Mouse (Mus musculus): ENCODE measurements around the gene Nckap5. TPM values are rescaled to one million over a fixed set of nuclear protein-coding genes. Genes with fewer than 3 reads are reported as not detected.

The Nckap5 gene
- total and polyA plus RNA-seq, 2 experiments: 0.37 to 0.70 TPM

DNA sequence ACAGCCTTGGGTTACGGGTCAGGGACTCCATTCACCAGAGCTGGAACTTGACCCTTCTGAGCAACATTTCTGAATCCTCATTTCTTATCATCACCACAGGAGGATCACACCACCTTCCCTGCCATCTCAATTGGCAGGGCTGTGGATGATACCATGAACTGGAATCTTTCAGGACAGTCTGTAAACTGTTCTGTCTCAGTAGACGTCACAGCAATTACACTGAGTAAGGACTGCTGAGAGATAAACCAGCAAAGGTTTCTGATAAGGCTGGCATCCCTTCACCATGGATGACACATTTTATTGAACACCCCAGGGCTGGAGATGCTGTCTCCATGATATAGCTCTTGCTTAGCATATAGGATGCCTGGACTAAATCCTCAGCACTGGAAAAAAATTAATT is 178.5 kb downstream of the Nckap5 start:
- TF ChIP-seq POLR2A (IDR thresholded peaks at IDR 0.05; ENCODE audit: extremely low read depth, insufficient read depth, low read length) (no peak), CTCF (IDR thresholded peaks at IDR 0.05; ENCODE audit: low read depth, low read length) (no peak)

DNA sequence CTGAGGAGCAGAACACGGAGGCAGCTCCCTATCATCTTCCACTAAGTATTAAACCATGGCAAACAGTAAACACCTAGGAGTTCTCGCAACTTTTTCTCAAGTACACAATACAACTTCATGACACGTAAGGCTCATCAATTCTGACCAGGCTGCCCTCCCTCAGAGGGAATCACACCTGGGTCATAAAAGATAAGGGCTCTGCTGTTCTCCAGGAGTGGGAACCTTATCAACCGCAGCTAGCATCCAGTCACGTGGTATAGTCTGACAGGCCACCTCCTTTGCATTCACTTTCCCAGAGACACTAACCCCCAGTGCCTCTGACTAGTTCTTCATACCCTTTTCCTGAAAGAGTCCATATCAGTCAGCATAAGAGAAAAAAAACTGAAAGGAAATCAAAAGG is 179.8 kb downstream of the Nckap5 start:
- WGBS: 60% methylated on average over 5 of the region's 5 CpGs
- no peak for DNase-seq (ENCODE audit: extremely low read depth, low read depth, low spot score)
- Histone ChIP-seq H3K9ac (ENCODE audit: low read depth, low read length) (no peak overlapping the region), H3K79me2 (ENCODE audit: control insufficient read depth, insufficient read depth, low read length) (no peaks in the 10 kb centered on the region), H3K27me3 (ENCODE audit: control insufficient read depth, insufficient read depth, low read length) (no peaks in the 10 kb centered on the region), H3K4me1 (ENCODE audit: control insufficient read depth, insufficient read depth, low read length) (no peaks in the 10 kb centered on the region), H3K27ac (replicated peaks; ENCODE audit: insufficient read depth, low read depth, low read length) (no peak overlapping the region), H3K4me3 (ENCODE audit: insufficient read depth, low read depth, low read length) (no peak overlapping the region), H3K36me3 (ENCODE audit: control insufficient read depth, insufficient read depth, low read length) (no peaks in the 10 kb centered on the region)
- TF ChIP-seq POLR2A (IDR thresholded peaks at IDR 0.05; ENCODE audit: extremely low read depth, insufficient read depth, low read length) (no peak), CTCF (IDR thresholded peaks at IDR 0.05; ENCODE audit: low read depth, low read length) (no peak)

More for the DNA sequence above, 178.5 kb downstream of the Nckap5 start:
- H3K79me2 ChIP-seq (ENCODE audit: control insufficient read depth, insufficient read depth, low read length): no peaks in the 10 kb centered on the region
- no peaks in the 10 kb centered on the region for H3K36me3 ChIP-seq (ENCODE audit: control insufficient read depth, insufficient read depth, low read length)
- WGBS: 81% methylated on average over 2 of the region's 2 CpGs
- no peaks in the 10 kb centered on the region for H3K4me1 ChIP-seq (ENCODE audit: control insufficient read depth, insufficient read depth, low read length)
- H3K27me3 ChIP-seq (ENCODE audit: control insufficient read depth, insufficient read depth, low read length): no peaks in the 10 kb centered on the region
- H3K27ac ChIP-seq (replicated peaks; ENCODE audit: insufficient read depth, low read depth, low read length): no peak overlapping the region
- H3K9ac ChIP-seq (ENCODE audit: low read depth, low read length): no peak overlapping the region
- H3K4me3 ChIP-seq (ENCODE audit: insufficient read depth, low read depth, low read length): no peak overlapping the region
- DNase-seq (ENCODE audit: extremely low read depth, low read depth, low spot score): no peak

DNA sequence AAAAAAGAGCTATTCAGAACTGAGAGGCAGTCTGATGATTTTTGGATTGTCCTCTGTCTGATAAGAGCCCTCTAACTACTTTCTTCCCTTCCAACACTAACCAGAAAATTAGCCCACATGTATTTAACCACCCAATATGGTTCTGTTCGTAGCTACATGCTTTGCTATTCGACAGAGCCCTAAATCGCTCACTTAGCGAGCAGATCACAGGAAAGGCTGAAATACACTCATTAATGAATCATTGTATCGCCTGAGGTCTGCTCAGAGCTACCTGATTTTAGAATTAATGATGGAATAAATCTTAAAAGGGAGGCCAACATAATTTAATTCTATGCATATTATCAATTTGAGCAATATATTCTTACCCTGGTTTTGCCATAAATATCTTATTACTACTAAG is 187.8 kb downstream of the Nckap5 start:
- TF ChIP-seq CTCF (IDR thresholded peaks at IDR 0.05; ENCODE audit: low read depth, low read length): no peak
- TF ChIP-seq POLR2A (IDR thresholded peaks at IDR 0.05; ENCODE audit: extremely low read depth, insufficient read depth, low read length): no peak
- H3K4me1 ChIP-seq (ENCODE audit: control insufficient read depth, insufficient read depth, low read length): no peaks in the 10 kb centered on the region
- H3K4me3 ChIP-seq (ENCODE audit: insufficient read depth, low read depth, low read length): no peak overlapping the region
- WGBS: 88% methylated on average over 5 of the region's 5 CpGs
- no peaks in the 10 kb centered on the region for H3K79me2 ChIP-seq (ENCODE audit: control insufficient read depth, insufficient read depth, low read length)
- H3K9ac ChIP-seq (ENCODE audit: low read depth, low read length): no peak overlapping the region
- H3K27ac ChIP-seq (replicated peaks; ENCODE audit: insufficient read depth, low read depth, low read length): no peak overlapping the region
- no peak for DNase-seq (ENCODE audit: extremely low read depth, low read depth, low spot score)
- H3K36me3 ChIP-seq (ENCODE audit: control insufficient read depth, insufficient read depth, low read length): no peaks in the 10 kb centered on the region
- H3K27me3 ChIP-seq (ENCODE audit: control insufficient read depth, insufficient read depth, low read length): 0 out of 2 replicates have a peak, but pooled peaks cover 2% of the 10 kb centered on the region

DNA sequence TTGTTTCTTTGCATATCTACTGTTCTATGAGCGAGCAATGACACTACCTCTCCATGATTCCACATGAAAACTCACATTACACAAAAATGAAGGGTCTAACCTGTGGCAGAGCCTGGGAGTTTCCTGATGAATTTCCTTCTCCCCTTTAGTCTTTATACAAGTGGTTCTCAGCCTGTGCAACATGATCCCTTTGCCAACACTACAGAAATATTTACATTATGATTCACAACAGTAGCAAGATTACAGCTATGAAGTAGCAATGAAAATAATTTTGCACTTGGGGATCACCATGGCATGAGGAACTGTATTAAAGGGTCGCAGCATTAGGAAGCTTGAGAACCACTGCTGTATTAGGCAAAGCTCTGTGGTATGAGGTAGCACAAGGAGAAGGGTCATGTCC is 191.1 kb downstream of the Nckap5 start:
- TF ChIP-seq POLR2A (IDR thresholded peaks at IDR 0.05; ENCODE audit: extremely low read depth, insufficient read depth, low read length) (no peak), CTCF (IDR thresholded peaks at IDR 0.05; ENCODE audit: low read depth, low read length) (no peak)
- Histone ChIP-seq H3K4me1 (ENCODE audit: control insufficient read depth, insufficient read depth, low read length) (no peaks in the 10 kb centered on the region), H3K4me3 (ENCODE audit: insufficient read depth, low read depth, low read length) (no peak overlapping the region), H3K79me2 (ENCODE audit: control insufficient read depth, insufficient read depth, low read length) (no peaks in the 10 kb centered on the region), H3K27ac (replicated peaks; ENCODE audit: insufficient read depth, low read depth, low read length) (no peak overlapping the region), H3K27me3 (ENCODE audit: control insufficient read depth, insufficient read depth, low read length) (peaks cover 6% of the 10 kb centered on the region; the same call in 1 of the 2 replicates), H3K9ac (ENCODE audit: low read depth, low read length) (no peak overlapping the region), H3K36me3 (ENCODE audit: control insufficient read depth, insufficient read depth, low read length) (no peaks in the 10 kb centered on the region)
- no peak for DNase-seq (ENCODE audit: extremely low read depth, low read depth, low spot score)
- 90% methylated on average over 2 of the region's 2 CpGs for WGBS

- Histone ChIP-seq H3K27me3 (ENCODE audit: control insufficient read depth, insufficient read depth, low read length) (peaks cover 10% of the 10 kb centered on the region; the same call in 1 of the 2 replicates), H3K27ac (replicated peaks; ENCODE audit: insufficient read depth, low read depth, low read length) (no peak overlapping the region), H3K9ac (ENCODE audit: low read depth, low read length) (no peak overlapping the region), H3K79me2 (ENCODE audit: control insufficient read depth, insufficient read depth, low read length) (no peaks in the 10 kb centered on the region), H3K4me3 (ENCODE audit: insufficient read depth, low read depth, low read length) (no peak overlapping the region), H3K4me1 (ENCODE audit: control insufficient read depth, insufficient read depth, low read length) (no peaks in the 10 kb centered on the region), H3K36me3 (ENCODE audit: control insufficient read depth, insufficient read depth, low read length) (no peaks in the 10 kb centered on the region)
- DNase-seq (ENCODE audit: extremely low read depth, low read depth, low spot score): no peak
- WGBS: 98% methylated on average over 1 of the region's 1 CpGs
- TF ChIP-seq POLR2A (IDR thresholded peaks at IDR 0.05; ENCODE audit: extremely low read depth, insufficient read depth, low read length): no peak
- no peak for TF ChIP-seq CTCF (IDR thresholded peaks at IDR 0.05; ENCODE audit: low read depth, low read length)
Measured at GRCm38 (mm10) chr1:126637515-126637914, 193.1 kb downstream of the Nckap5 start.

GRCm38 (mm10) chr1:126626206-126626605 is 204.4 kb downstream of the Nckap5 start:
- 71% methylated on average over 3 of the region's 3 CpGs for WGBS
- H3K4me3 ChIP-seq (ENCODE audit: insufficient read depth, low read depth, low read length): no peak overlapping the region
- H3K4me1 ChIP-seq (ENCODE audit: control insufficient read depth, insufficient read depth, low read length): peaks cover 3% of the 10 kb centered on the region
- no peaks in the 10 kb centered on the region for H3K79me2 ChIP-seq (ENCODE audit: control insufficient read depth, insufficient read depth, low read length)
- no peak overlapping the region for H3K27ac ChIP-seq (replicated peaks; ENCODE audit: insufficient read depth, low read depth, low read length)
- H3K27me3 ChIP-seq (ENCODE audit: control insufficient read depth, insufficient read depth, low read length): peaks cover 3% of the 10 kb centered on the region; the same call in 1 of the 2 replicates
- H3K9ac ChIP-seq (ENCODE audit: low read depth, low read length): no peak overlapping the region
- no peaks in the 10 kb centered on the region for H3K36me3 ChIP-seq (ENCODE audit: control insufficient read depth, insufficient read depth, low read length)
- no peak for DNase-seq (ENCODE audit: extremely low read depth, low read depth, low spot score)
- TF ChIP-seq CTCF (IDR thresholded peaks at IDR 0.05; ENCODE audit: low read depth, low read length): no peak

Measured in liver, adult 2 months (tissue).